Mouse (Mus musculus) erythroblast, embryonic 14.5 days (primary cell): ENCODE data around the gene Bend5.

Experiments used
- GATA1 ChIP-seq: IDR thresholded peaks from 2 replicates; pipeline ENCODE4 v1.6.1; 2012; ENCODE audit warnings: low read length, inconsistent platforms, mixed read lengths
- TAL1 ChIP-seq: IDR thresholded peaks from 3 replicates; pipeline ENCODE4 v1.6.1; 2012; ENCODE audit warnings: low read length, inconsistent platforms, mixed read lengths

- TF ChIP-seq TAL1 (no peak), GATA1 (no peak)
Measured at GRCm38 (mm10) chr4:111502965-111503727, 88.3 kb downstream of the Bend5 start.
